Mouse (Mus musculus) liver, embryonic 16.5 days (tissue): Measurements from ENCODE around the gene Slc25a22. TPM values are rescaled to one million over a fixed set of nuclear protein-coding genes. Genes with fewer than 3 reads are reported as not detected.
"Not testable (repeated sequence)": the region's sequence is repeated elsewhere in the genome, so short reads cannot be mapped to it uniquely, and the experiment has no call there.

ENCODE experiments used
- ATAC-seq: fragments of 200-750 bp; cut with Nextera tagmentation; 2 replicates; pipeline ENCODE4 v1.8.0; 2017; ENCODE audit warnings: low read depth, mild to moderate bottlenecking, moderate number of reproducible peaks, moderate library complexity
- H3K27ac ChIP-seq: fragments of 300-500 bp; sonication (generic); 2 replicates; pipeline ENCODE4 v1.5.1; 2014; ENCODE audit warnings: mild to moderate bottlenecking, low read length
- H3K27me3 ChIP-seq: fragments of 300-500 bp; sonication (generic); 2 replicates; pipeline ENCODE4 v1.6.1; 2014; ENCODE audit warnings: low read depth, low read length, mixed read lengths; ENCODE audit not compliant: control insufficient read depth, insufficient read depth
- H3K36me3 ChIP-seq: fragments of 300-500 bp; sonication (generic); 2 replicates; pipeline ENCODE4 v1.6.1; 2014; ENCODE audit warnings: mild to moderate bottlenecking; ENCODE audit not compliant: control insufficient read depth, insufficient read depth
- H3K4me1 ChIP-seq: fragments of 300-500 bp; sonication (generic); 2 replicates; pipeline ENCODE4 v1.6.1; 2014; ENCODE audit warnings: low read depth, low read length, mixed read lengths; ENCODE audit not compliant: control insufficient read depth
- H3K4me2 ChIP-seq: fragments of 300-500 bp; sonication (generic); 2 replicates; pipeline ENCODE4 v1.6.1; 2014; ENCODE audit warnings: low read depth, low read length, mixed read lengths
- H3K4me3 ChIP-seq: fragments of 300-500 bp; sonication (generic); 2 replicates; pipeline ENCODE4 v1.5.1; 2014; ENCODE audit warnings: low read depth, mild to moderate bottlenecking, low read length
- H3K9ac ChIP-seq: fragments of 300-500 bp; sonication (generic); 2 replicates; pipeline ENCODE4 v1.6.1; 2014; ENCODE audit warnings: low read depth, low read length
- H3K9me3 ChIP-seq: fragments of 300-500 bp; sonication (generic); replicated peaks from 2 replicates; pipeline ENCODE4 v1.6.1; 2016; ENCODE audit warnings: low read length; ENCODE audit not compliant: control insufficient read depth
- WGBS: fragments of 180-500 bp; shearing (Covaris S2); extraction: QIAGEN DNeasy Blood & Tissue Kit; methylation state at CpG from one replicate; pipeline ENCODE4 v1.1.7; 2014; ENCODE audit not compliant: insufficient replicate concordance; 5-methylcytosine and 5-hydroxymethylcytosine counted together
- polyA plus RNA-seq: library from polyadenylated mRNA; unstranded; fragments of >200 nt; fragmentation: Nextera tagmentation; extraction: Ambion mirVana; gene quantifications from 2 replicates; pipeline ENCODE4 v1.2.1, GENCODE M21; 2015

Gene Slc25a22
- polyA plus RNA-seq, 1 experiment from 2014 or later, result 20.7 TPM

DNA sequence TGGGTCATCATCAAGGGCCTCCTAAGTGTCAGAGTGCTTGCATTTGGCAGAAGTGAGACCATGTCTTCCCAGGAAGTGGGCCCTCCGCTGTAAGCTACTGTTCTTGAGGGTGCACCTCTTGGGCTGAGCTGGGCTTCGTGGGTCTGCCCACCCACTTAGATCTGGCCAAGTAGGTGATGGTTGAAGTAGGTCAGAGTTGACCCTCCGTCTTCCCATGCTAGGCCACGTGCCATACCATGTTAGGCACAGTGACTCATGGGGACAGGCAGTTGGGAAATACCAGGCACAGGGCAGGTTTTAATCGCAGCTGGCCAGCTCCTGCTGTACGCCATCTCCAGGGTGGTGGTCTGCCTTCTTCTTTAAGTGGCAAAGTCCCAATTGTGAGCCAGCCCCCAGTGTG lies 19.0 kb upstream of the Slc25a22 start:
- Histone ChIP-seq H3K4me1 (peaks cover 27% of the 10 kb centered on the region), H3K4me2 (no peak overlapping the region)
- ATAC-seq, result no peak

DNA sequence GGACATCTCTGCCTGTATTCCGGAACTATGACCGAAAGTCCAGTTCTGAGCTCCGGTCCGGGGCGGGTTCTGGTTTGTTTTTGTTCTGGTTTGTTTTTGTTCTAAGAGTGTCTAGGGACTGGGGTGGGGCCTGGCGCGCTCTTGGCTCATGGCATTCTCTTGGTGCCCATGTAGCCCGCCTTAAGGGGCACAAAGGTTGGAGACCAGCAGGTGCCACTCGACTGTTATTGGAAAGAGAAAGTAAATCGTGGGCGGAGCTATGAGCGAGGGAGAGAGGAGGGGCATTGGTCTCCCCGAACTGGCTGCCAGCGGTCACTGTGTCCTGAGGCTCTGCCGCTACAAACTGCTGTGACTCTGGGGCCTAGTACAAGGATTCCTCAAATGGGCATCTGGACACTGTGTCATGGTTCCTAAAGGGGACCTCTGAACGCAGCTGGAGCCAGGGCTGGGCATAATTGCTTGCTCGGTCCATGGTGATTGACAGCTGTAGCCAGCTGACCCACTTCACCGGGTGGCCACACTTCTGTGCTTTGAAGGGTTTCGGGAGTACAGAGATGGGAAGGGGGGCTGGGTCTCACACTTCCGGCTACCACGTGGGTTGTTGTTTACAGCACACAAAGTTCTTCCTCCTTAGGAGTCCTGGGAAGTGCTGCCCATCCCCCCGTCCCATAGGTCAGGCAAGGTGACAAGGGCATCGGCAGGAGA lies 18.1 kb upstream of the Slc25a22 start:
- Histone ChIP-seq H3K9me3 (no peaks in the 10 kb centered on the region), H3K4me3 (peak overlapping the region; percentile 90), H3K27me3 (peaks cover 11% of the 10 kb centered on the region), H3K4me1 (peaks cover 27% of the 10 kb centered on the region), H3K36me3 (peaks cover 12% of the 10 kb centered on the region), H3K27ac (peak overlapping the region; percentile 92), H3K9ac (peak overlapping the region; percentile 81), H3K4me2 (peak overlapping the region; percentile 100)
- ATAC-seq, result peak; percentile 40
- WGBS, result 2% methylated on average over 23 of the region's 23 CpGs

More for the DNA sequence above, 19.0 kb upstream of the Slc25a22 start:
- peaks cover 21% of the 10 kb centered on the region for H3K27me3 ChIP-seq
- H3K9me3 ChIP-seq, result no peaks in the 10 kb centered on the region
- peaks cover 3% of the 10 kb centered on the region for H3K36me3 ChIP-seq
- H3K27ac ChIP-seq, result peak overlapping the region; percentile 12; the same call in 1 of the 2 replicates
- no peak overlapping the region for H3K4me3 ChIP-seq
- 74% methylated on average over 6 of the region's 6 CpGs for WGBS
- H3K9ac ChIP-seq, result no peak overlapping the region

DNA sequence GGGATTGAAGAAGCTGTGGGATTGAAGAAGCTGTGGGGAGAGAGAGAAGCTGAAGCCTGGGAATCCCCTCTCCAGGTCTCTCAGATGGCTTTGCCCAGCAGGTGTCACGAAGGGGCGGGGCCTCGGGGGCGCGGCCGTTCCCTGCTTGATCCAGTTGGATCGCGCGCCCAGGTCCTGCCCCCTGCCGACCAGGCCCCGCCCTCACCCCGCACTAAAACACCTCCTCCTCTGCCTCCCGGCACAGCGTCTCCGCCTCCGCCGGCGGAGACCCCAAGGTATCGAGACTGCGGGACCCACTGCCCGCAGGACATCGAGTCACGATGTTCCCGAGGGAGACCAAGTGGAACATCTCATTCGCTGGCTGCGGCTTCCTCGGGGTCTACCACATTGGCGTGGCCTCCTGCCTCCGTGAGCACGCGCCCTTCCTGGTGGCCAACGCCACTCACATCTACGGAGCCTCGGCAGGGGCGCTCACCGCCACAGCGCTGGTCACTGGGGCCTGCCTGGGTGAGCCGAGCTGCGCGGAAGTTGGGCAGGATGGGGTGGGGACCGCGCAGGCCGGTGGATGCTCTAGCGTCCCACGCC lies 17.4 kb upstream of the Slc25a22 start, which contains the start of gene Pnpla2:
Gene Pnpla2, plus strand, starts transcription at position 232 of the 585 bp plus-strand sequence.
- under 1% methylated on average over 42 of the region's 45 CpGs for WGBS
- peak within 1 kb of the TSS; percentile 92 for H3K27ac ChIP-seq

DNA sequence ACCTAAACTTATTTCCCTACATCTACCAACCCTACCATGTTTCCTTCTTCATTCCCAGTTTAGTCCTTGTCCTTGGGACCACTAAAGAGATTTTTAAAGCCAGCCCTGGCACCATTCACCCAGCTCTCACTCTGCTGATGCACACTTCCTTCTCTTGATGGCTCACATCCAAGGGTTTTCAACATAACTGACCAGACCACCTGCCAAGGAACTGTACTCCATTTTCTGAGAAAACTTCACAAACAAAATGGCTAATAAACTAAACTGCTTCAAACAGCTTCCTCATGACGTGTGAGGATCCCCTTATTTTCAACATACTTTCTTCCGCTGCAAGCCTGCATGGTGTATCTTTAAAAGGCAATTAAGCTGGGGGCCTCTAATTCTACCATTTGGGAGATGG lies 15.9 kb upstream of the Slc25a22 start:
- H3K9me3 ChIP-seq, result no peaks in the 10 kb centered on the region
- H3K27ac ChIP-seq, result no peak overlapping the region
- WGBS, result 70% methylated on average over 2 of the region's 2 CpGs

More for the DNA sequence above, 17.4 kb upstream of the Slc25a22 start, which contains the start of gene Pnpla2:
- Histone ChIP-seq H3K4me1 (peaks cover 31% of the 10 kb centered on the region), H3K27me3 (peaks cover 5% of the 10 kb centered on the region; the same call in 1 of the 2 replicates), H3K9me3 (no peaks in the 10 kb centered on the region), H3K4me3 (peak within 1 kb of the TSS; percentile 90), H3K4me2 (peak within 1 kb of the TSS; percentile 100), H3K36me3 (peaks cover 15% of the 10 kb centered on the region), H3K9ac (peak within 1 kb of the TSS; percentile 81)
- peak; percentile 91 for ATAC-seq

DNA sequence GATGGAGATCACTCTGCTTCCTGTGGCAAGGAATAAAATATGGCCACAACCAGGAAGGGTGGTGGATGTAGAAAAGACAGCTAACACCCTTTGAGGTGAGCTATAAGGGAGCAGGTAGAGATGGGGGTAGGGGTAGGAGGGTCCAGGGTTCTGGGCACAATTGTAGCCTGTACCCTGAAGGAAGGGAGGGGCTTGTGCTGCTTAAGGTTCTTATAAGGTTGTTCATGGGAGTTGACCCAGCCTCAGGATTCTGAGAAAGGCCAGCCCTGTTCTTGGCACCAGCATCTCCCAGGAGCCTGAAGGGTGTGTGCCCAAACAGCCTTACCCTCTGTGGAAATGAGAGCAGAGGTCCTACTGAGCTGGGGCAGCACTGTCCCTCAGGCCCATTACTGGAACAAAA lies 14.2 kb upstream of the Slc25a22 start:
- Histone ChIP-seq H3K9ac (no peak overlapping the region; the same call in 1 of the 2 replicates), H3K4me3 (no peak overlapping the region), H3K4me2 (no peak overlapping the region), H3K27me3 (no peaks in the 10 kb centered on the region), H3K36me3 (peaks cover 19% of the 10 kb centered on the region), H3K4me1 (peaks cover 42% of the 10 kb centered on the region), H3K27ac (no peak overlapping the region), H3K9me3 (no peaks in the 10 kb centered on the region)
- no peak for ATAC-seq

More for the DNA sequence above, 15.9 kb upstream of the Slc25a22 start:
- no peak overlapping the region for H3K9ac ChIP-seq
- no peak overlapping the region for H3K4me2 ChIP-seq
- ATAC-seq, result no peak
- no peak overlapping the region for H3K4me3 ChIP-seq
- H3K36me3 ChIP-seq, result peaks cover 19% of the 10 kb centered on the region
- peaks cover 39% of the 10 kb centered on the region for H3K4me1 ChIP-seq
- H3K27me3 ChIP-seq, result no peaks in the 10 kb centered on the region

DNA sequence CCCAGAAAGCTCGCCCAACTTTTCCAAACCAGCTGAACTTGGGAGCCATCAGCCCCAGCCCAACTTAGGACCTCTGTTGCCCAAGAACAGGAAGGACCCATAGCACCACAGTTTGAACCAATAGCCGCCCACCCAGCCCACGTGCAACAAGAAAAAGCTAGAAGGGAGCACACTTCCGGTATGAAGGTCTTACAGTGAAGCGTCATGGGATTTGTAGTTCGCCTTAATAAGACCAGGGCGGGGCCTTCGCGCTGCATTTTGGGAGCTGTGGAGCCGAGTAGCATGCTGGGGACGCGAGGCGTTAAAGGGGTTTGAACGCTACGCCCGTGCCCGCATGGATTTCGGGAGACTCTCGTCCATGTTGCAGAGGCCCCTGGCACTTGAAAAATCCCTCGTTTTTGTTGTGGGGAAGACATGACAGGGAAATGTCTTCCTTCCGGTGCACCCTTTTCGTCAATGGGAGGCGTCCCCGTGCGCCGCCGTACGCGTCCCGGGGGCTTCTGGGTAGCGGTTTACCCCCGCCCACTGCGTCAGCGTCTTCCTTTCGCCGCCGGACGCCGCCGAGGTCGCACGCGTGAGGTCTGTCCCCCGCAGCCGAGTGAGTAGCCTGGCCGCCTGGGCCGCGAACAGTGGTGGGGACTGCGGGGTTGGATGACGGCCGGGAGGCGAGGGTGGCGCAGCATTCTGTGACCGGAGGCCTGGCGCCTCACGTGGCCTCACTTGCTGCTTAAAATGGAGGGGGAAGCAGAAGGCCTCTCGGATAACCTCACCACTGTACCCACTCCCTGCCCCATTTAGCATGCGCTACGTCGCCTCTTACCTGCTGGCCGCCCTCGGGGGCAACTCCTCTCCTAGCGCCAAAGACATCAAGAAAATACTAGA lies 9.7 kb upstream of the Slc25a22 start, which contains the start of gene Rplp2:
Gene Rplp2, plus strand, starts transcription at position 261 of the 882 bp plus-strand sequence.
- Histone ChIP-seq H3K4me3 (peak within 1 kb of the TSS; percentile 90), H3K4me2 (peak within 1 kb of the TSS; percentile 86), H3K27ac (peak within 1 kb of the TSS; percentile 89), H3K9me3 (no peaks in the 10 kb centered on the region), H3K36me3 (peaks cover 19% of the 10 kb centered on the region), H3K27me3 (no peaks in the 10 kb centered on the region), H3K4me1 (peaks cover 47% of the 10 kb centered on the region), H3K9ac (peak within 1 kb of the TSS; percentile 89)
- ATAC-seq, result peak; percentile 88
- under 1% methylated on average over 63 of the region's 63 CpGs for WGBS

DNA sequence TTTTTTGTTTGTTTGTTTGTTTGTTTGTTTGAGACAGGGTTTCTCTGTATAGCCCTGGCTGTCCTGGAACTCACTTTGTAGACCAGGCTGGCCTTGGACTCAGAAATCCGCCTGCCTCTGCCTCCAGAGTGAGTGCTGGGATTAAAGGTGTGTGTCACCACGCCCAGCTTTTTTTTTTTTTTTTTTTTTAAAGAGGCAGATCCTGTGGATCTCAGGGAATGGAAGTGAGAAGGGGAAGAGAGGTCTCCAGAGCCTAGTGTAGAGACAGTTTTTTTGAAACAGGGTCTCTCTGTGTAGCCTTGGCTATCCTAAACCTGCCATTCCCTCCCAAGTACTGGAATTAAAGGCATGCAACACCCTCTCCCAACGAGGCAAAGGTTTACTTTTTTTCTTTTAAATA lies 8.7 kb upstream of the Slc25a22 start:
- H3K36me3 ChIP-seq, result peaks cover 17% of the 10 kb centered on the region
- ATAC-seq, H3K4me3 ChIP-seq, H3K9ac ChIP-seq, H3K27me3 ChIP-seq, H3K9me3 ChIP-seq, H3K27ac ChIP-seq: not testable (repeated sequence)
- peaks cover 54% of the 10 kb centered on the region for H3K4me1 ChIP-seq
- 52% methylated on average over 3 of the region's 3 CpGs for WGBS
- peak overlapping the region; percentile 81 for H3K4me2 ChIP-seq

DNA sequence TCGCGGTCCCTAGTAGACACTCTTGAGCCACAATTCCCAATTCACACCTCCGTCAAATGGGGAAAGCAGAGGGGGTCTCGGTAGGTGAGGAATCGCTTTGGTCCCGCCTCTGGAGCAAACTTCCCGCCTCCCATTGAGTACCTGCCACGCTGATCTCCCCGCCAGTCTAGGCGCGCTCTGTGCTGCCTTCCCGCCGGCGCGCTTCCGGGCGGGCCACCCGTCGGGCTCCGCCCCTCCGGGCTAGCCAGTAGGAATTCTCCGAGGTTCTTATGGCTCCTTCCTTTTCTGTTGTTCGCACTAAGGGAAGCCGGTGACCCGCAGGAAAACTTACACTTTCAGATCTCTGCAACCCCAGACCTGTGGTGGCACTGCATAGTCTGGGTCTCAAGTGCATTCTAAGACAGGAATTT lies 6.1 kb upstream of the Slc25a22 start, which contains the start of gene Pidd1:
Gene Pidd1, minus strand, starts transcription at position 198 of the 410 bp plus-strand sequence.
- Histone ChIP-seq H3K9ac (peak within 1 kb of the TSS; percentile 78), H3K27me3 (no peaks in the 10 kb centered on the region), H3K4me1 (peaks cover 52% of the 10 kb centered on the region), H3K27ac (peak within 1 kb of the TSS; percentile 84), H3K4me2 (peak within 1 kb of the TSS; percentile 95), H3K36me3 (peaks cover 27% of the 10 kb centered on the region), H3K9me3 (no peaks in the 10 kb centered on the region), H3K4me3 (peak within 1 kb of the TSS; percentile 63)
- WGBS, result under 1% methylated on average over 25 of the region's 25 CpGs
- peak; percentile 64 for ATAC-seq
